Comparison of ENCODE assay signal across 8 mouse cellular contexts in genomic region chr9:53340328-53340916, GRCm38 (mm10). TPM values are rescaled to one million over a fixed set of nuclear protein-coding genes. Genes with fewer than 3 reads are reported as not detected.
DNase-seq lines count a peak whose midpoint lies in the region; ATAC-seq and TF ChIP-seq lines count a peak whose summit lies in the region.

No protein-coding gene starts in this region.

- H3K4me1 ChIP-seq in neural tube, embryonic 11.5 days (ENCODE audit: control insufficient read depth, insufficient read depth, low read length): no peaks in the 10 kb centered on the region
- H3K4me1 ChIP-seq in heart, postnatal 0 days (ENCODE audit: control insufficient read depth, insufficient read depth): no peaks in the 10 kb centered on the region
- no peaks in the 10 kb centered on the region for H3K4me1 ChIP-seq in liver, embryonic 14.5 days (replicated peaks; ENCODE audit: control insufficient read depth in 2 of 2, insufficient read depth in 2 of 2, low read length in 1 of 2)
- H3K4me1 ChIP-seq in stomach, postnatal 0 days (replicated peaks; ENCODE audit: control insufficient read depth, insufficient read depth): no peaks in the 10 kb centered on the region

- H3K27me3 ChIP-seq in neural tube, embryonic 11.5 days (ENCODE audit: control insufficient read depth, insufficient read depth, low read length): no peaks in the 10 kb centered on the region
- 0 out of 2 replicates have a peak, but pooled peaks cover 8% of the 10 kb centered on the region for H3K27me3 ChIP-seq in heart, postnatal 0 days (ENCODE audit: control insufficient read depth, insufficient read depth, low read length)
- no peaks in the 10 kb centered on the region for H3K27me3 ChIP-seq in liver, embryonic 14.5 days (ENCODE audit: control insufficient read depth, insufficient read depth, low read length)
- no peaks in the 10 kb centered on the region for H3K27me3 ChIP-seq in stomach, postnatal 0 days (ENCODE audit: control insufficient read depth, insufficient read depth, low read length)

- no peak for TF ChIP-seq EP300 in heart, postnatal 0 days (IDR thresholded peaks at IDR 0.05; ENCODE audit: low read depth)
- no peak for TF ChIP-seq EP300 in liver, embryonic 14.5 days (IDR thresholded peaks at IDR 0.05; ENCODE audit: low read depth)
- TF ChIP-seq EP300 in stomach, postnatal 0 days (optimal IDR thresholded peaks at IDR 0.05): no peak

- no peaks in the 10 kb centered on the region for H3K9me3 ChIP-seq in neural tube, embryonic 11.5 days (ENCODE audit: control insufficient read depth, low read length)
- H3K9me3 ChIP-seq in heart, postnatal 0 days (replicated peaks; ENCODE audit: control insufficient read depth, low read length): no peaks in the 10 kb centered on the region
- H3K9me3 ChIP-seq in liver, embryonic 14.5 days (ENCODE audit: control insufficient read depth, low read length): no peaks in the 10 kb centered on the region
- no peaks in the 10 kb centered on the region for H3K9me3 ChIP-seq in stomach, postnatal 0 days (ENCODE audit: control insufficient read depth, low read length)

- H3K9ac ChIP-seq in neural tube, embryonic 11.5 days (ENCODE audit: low read length): no peak overlapping the region
- peak overlapping the region; percentile 34; the same call in 1 of the 2 replicates for H3K9ac ChIP-seq in heart, postnatal 0 days (replicated peaks; ENCODE audit: low read depth, low read length)
- no peak overlapping the region for H3K9ac ChIP-seq in liver, embryonic 14.5 days (replicated peaks)
- H3K9ac ChIP-seq in stomach, postnatal 0 days (ENCODE audit: low read length): peak overlapping the region; percentile 61; the same call in 1 of the 2 replicates

- no peak overlapping the region for H3K27ac ChIP-seq in neural tube, embryonic 11.5 days (ENCODE audit: low read depth, low read length)
- no peak overlapping the region for H3K27ac ChIP-seq in heart, postnatal 0 days (ENCODE audit: low read depth)
- no peak overlapping the region for H3K27ac ChIP-seq in liver, embryonic 14.5 days
- peak overlapping the region; percentile 91 for H3K27ac ChIP-seq in stomach, postnatal 0 days (replicated peaks)

- no peak overlapping the region for H3K4me3 ChIP-seq in neural tube, embryonic 11.5 days (ENCODE audit: low read depth, low read length)
- peak overlapping the region; percentile 52 for H3K4me3 ChIP-seq in heart, postnatal 0 days (ENCODE audit: low read depth, low read length)
- peak overlapping the region; percentile 28 to 56 for H3K4me3 ChIP-seq in liver, embryonic 14.5 days (ENCODE audit: insufficient read depth in 1 of 2, low read depth in 2 of 2, low read length in 2 of 2)
- H3K4me3 ChIP-seq in stomach, postnatal 0 days (ENCODE audit: low read depth, low read length): peak overlapping the region; percentile 51

- no peak for ATAC-seq in neural tube, embryonic 11.5 days (ENCODE audit: insufficient read depth, low FRiP score, low TSS enrichment)
- no peak for ATAC-seq in heart, postnatal 0 days (ENCODE audit: insufficient read depth, low read depth)
- no peak for ATAC-seq in liver, embryonic 14.5 days (ENCODE audit: insufficient read depth)
- peak; percentile 76 for ATAC-seq in stomach, postnatal 0 days (ENCODE audit: low FRiP score, low TSS enrichment)

- H3K4me2 ChIP-seq in neural tube, embryonic 11.5 days (ENCODE audit: low read depth): peak overlapping the region; percentile 53
- H3K4me2 ChIP-seq in heart, postnatal 0 days (ENCODE audit: low read depth, low read length): peak overlapping the region; percentile 87
- H3K4me2 ChIP-seq in liver, embryonic 14.5 days (ENCODE audit: low read depth): peak overlapping the region; percentile 24
- H3K4me2 ChIP-seq in stomach, postnatal 0 days (replicated peaks; ENCODE audit: low read depth): peak overlapping the region; percentile 64

- no peak for TF ChIP-seq CTCF in heart, postnatal 0 days (IDR thresholded peaks at IDR 0.05; ENCODE audit: low read depth)
- TF ChIP-seq CTCF in liver, embryonic 14.5 days (IDR thresholded peaks at IDR 0.05; ENCODE audit: low read depth): no peak
- no peak for TF ChIP-seq CTCF in stomach, postnatal 0 days (IDR thresholded peaks at IDR 0.05; ENCODE audit: low read depth)

- 37% methylated on average over 17 of the region's 17 CpGs for whole genome bisulfite sequencing in neural tube, embryonic 11.5 days
- 38% methylated on average over 17 of the region's 17 CpGs for WGBS in heart, postnatal 0 days
- WGBS in liver, embryonic 14.5 days (ENCODE audit: insufficient replicate concordance): 34% methylated on average over 17 of the region's 17 CpGs
- 22% methylated on average over 17 of the region's 17 CpGs for WGBS in stomach, postnatal 0 days

- DNase-seq in neural tube, embryonic 11.5 days (ENCODE audit: low spot score): no peak
- DNase-seq in neural tube, embryonic 10.5 days (ENCODE audit: extremely low spot score, low spot score): no peak
- no peak for DNase-seq in heart, postnatal 0 days (ENCODE audit: low spot score)
- DNase-seq in liver, embryonic 14.5 days (ENCODE audit: low read depth in 3 of 3, low spot score in 3 of 3): no peak
- DNase-seq in stomach, postnatal 0 days (ENCODE audit: low spot score): peak; percentile 48
- no peak for DNase-seq in ovary, postnatal 14 days (ENCODE audit: low spot score)
- DNase-seq in adrenal gland, postnatal 36 days: no peak
- DNase-seq in urinary bladder, postnatal 4 days (ENCODE audit: low spot score in 2 of 2): no peak

- H3K36me3 ChIP-seq in neural tube, embryonic 11.5 days (ENCODE audit: control insufficient read depth, insufficient read depth, low read length): no peaks in the 10 kb centered on the region
- no peaks in the 10 kb centered on the region for H3K36me3 ChIP-seq in heart, postnatal 0 days (replicated peaks; ENCODE audit: control insufficient read depth, insufficient read depth, low read length)
- H3K36me3 ChIP-seq in liver, embryonic 14.5 days (replicated peaks; ENCODE audit: control insufficient read depth, insufficient read depth, low read depth): no peaks in the 10 kb centered on the region
- H3K36me3 ChIP-seq in stomach, postnatal 0 days (ENCODE audit: control insufficient read depth, insufficient read depth, low read length): no peaks in the 10 kb centered on the region

RNA-seq across cellular contexts. Expression of gene Exph5, which starts 39.0 kb away (rescaled TPM):
- 0.55 and 0.56 TPM in 2 replicates for polyA plus RNA-seq in neural tube, embryonic 11.5 days (2014; fragmentation: Nextera tagmentation; extraction: Ambion mirVana)
- 0.27 and 0.57 TPM in 2 replicates for total RNA-seq in heart, postnatal 0 days (2014; rRNA removed; ENCODE audit: low replicate concordance)
- polyA plus RNA-seq in heart, postnatal 0 days (2015; fragmentation: Nextera tagmentation; extraction: Ambion mirVana): 0.07 and 0.11 TPM in 2 replicates
- polyA plus RNA-seq in liver, embryonic 14.5 days (2012; rRNA removed): 0.11 and 0.13 TPM in 2 replicates
- 0.21 and 0.37 TPM in 2 replicates for polyA plus RNA-seq in liver, embryonic 14.5 days (2014; fragmentation: Nextera tagmentation; extraction: Ambion mirVana)
- 5.4 and 6.5 TPM in 2 replicates for polyA plus RNA-seq in stomach, postnatal 0 days (2015; fragmentation: Nextera tagmentation; extraction: Ambion mirVana)
- under 1 TPM; 0.07 to 0.13 TPM for total RNA-seq in adrenal gland, postnatal 36 days (2021)

RNA-seq across cellular contexts. Expression of gene Kdelc2, which starts 43.4 kb away (rescaled TPM):
- polyA plus RNA-seq in neural tube, embryonic 11.5 days (2014; fragmentation: Nextera tagmentation; extraction: Ambion mirVana): 7.7 and 7.8 TPM in 2 replicates
- total RNA-seq in heart, postnatal 0 days (2014; rRNA removed; ENCODE audit: low replicate concordance): 12.3 and 15.0 TPM in 2 replicates
- polyA plus RNA-seq in heart, postnatal 0 days (2015; fragmentation: Nextera tagmentation; extraction: Ambion mirVana): 14.8 and 15.7 TPM in 2 replicates
- 0.96 and 1.5 TPM in 2 replicates for polyA plus RNA-seq in liver, embryonic 14.5 days (2012; rRNA removed)
- polyA plus RNA-seq in liver, embryonic 14.5 days (2014; fragmentation: Nextera tagmentation; extraction: Ambion mirVana): 2.3 and 3.0 TPM in 2 replicates
- 17.1 and 18.0 TPM in 2 replicates for polyA plus RNA-seq in stomach, postnatal 0 days (2015; fragmentation: Nextera tagmentation; extraction: Ambion mirVana)
- 10 to 100 TPM; 10.9 to 11.8 TPM for total RNA-seq in adrenal gland, postnatal 36 days (2021)

Comparison
In these comparisons a context has a peak if more than half of its experiments do, and no peak if none do; other contexts are left out.
1. H3K4me2 ChIP-seq: peak in every context shown above with its lines; median percentile 87 in heart, postnatal 0 days; 64 in stomach, postnatal 0 days; 53 in neural tube, embryonic 11.5 days; 24 in liver, embryonic 14.5 days.
2. H3K9ac ChIP-seq: peak in heart, postnatal 0 days (single experiment) and stomach, postnatal 0 days (single experiment); none in neural tube, embryonic 11.5 days (single experiment) and liver, embryonic 14.5 days (single experiment).